Mouse (Mus musculus) T-helper 2 cell (primary cell): ENCODE results near the gene Serpina5.

Experiments used
- in situ Hi-C: fragments of 300-600 bp; cut with MboI, MseI; formaldehyde crosslinking; loops from one replicate; pipeline ENCODE4 v1.15.1; 2025; ENCODE audit warnings: high pct_unique_total_duplicates

Serpina5 gene

GRCm38 (mm10) chr12:104125021-104125560, 24.2 kb downstream of the Serpina5 start:
- in situ Hi-C loops = no loop called here

- in situ Hi-C loops = no loop called here
Measured at GRCm38 (mm10) chr12:104127696-104128095, 26.8 kb downstream of the Serpina5 start, which contains the start of gene Serpina3b. Gene Serpina3b (plus strand): TSS chr12:104127996.

GRCm38 (mm10) chr12:104131041-104131440, 30.1 kb downstream of the Serpina5 start:
- in situ Hi-C loops = no loop called here

GRCm38 (mm10) chr12:104138216-104138615, 37.3 kb downstream of the Serpina5 start:
- in situ Hi-C loops = no loop called here

- in situ Hi-C loops = no loop called here
Measured at GRCm38 (mm10) chr12:104140543-104141103, 39.7 kb downstream of the Serpina5 start.

- in situ Hi-C loops = no loop called here
Measured at GRCm38 (mm10) chr12:104141506-104141905, 40.6 kb downstream of the Serpina5 start.

- in situ Hi-C loops = no loop called here
Measured at GRCm38 (mm10) chr12:104142427-104142826, 41.5 kb downstream of the Serpina5 start.

- in situ Hi-C loops = no loop called here
Measured at GRCm38 (mm10) chr12:104143286-104143685, 42.4 kb downstream of the Serpina5 start.

GRCm38 (mm10) chr12:104145571-104145970, 44.7 kb downstream of the Serpina5 start:
- in situ Hi-C loops = no loop called here

- in situ Hi-C loops = no loop called here
Measured at GRCm38 (mm10) chr12:104151989-104152388, 51.1 kb downstream of the Serpina5 start.

- in situ Hi-C loops = no loop called here
Measured at GRCm38 (mm10) chr12:104153041-104153645, 52.2 kb downstream of the Serpina5 start.

GRCm38 (mm10) chr12:104153656-104154055, 52.7 kb downstream of the Serpina5 start, which contains the start of gene Serpina3c:
Gene Serpina3c (minus strand): TSS chr12:104153870.
- in situ Hi-C loops = no loop called here
